Mouse (Mus musculus) ES-Bruce4 (cell line): ENCODE measurements at regions not wholly inside any gene's neighbourhood (a gene's known extent, or its start where the extent isn't known, plus 50 kb on each side); places are given as distances from the start of the nearest gene placed in this dataset.
"Not testable (repeated sequence)": the region's sequence is repeated elsewhere in the genome, so short reads cannot be mapped to it uniquely, and the experiment has no call there.

Source experiments
- H3K27ac ChIP-seq: 2 replicates; pipeline ENCODE4 v1.5.1; 2012; ENCODE audit warnings: low read length, inconsistent platforms; ENCODE audit not compliant: insufficient read depth
- H3K27me3 ChIP-seq: 2 replicates; pipeline ENCODE4 v1.6.1; 2012; ENCODE audit warnings: mild to moderate bottlenecking, low read length, inconsistent platforms; ENCODE audit not compliant: control insufficient read depth, poor library complexity, insufficient read depth, severe bottlenecking
- H3K36me3 ChIP-seq: 2 replicates; pipeline ENCODE4 v1.6.1; 2012; ENCODE audit warnings: inconsistent platforms, mild to moderate bottlenecking, low read length, moderate library complexity; ENCODE audit not compliant: control insufficient read depth, poor library complexity, insufficient read depth, severe bottlenecking
- H3K4me1 ChIP-seq: one replicate; pipeline ENCODE4 v1.8.1; 2011; ENCODE audit warnings: low read length; ENCODE audit not compliant: control insufficient read depth, insufficient read depth
- H3K4me3 ChIP-seq: 2 replicates; pipeline ENCODE4 v1.5.1; 2011; ENCODE audit warnings: low read depth, mild to moderate bottlenecking, low read length
- H3K9ac ChIP-seq: 2 replicates; pipeline ENCODE4 v1.6.1; 2012; ENCODE audit warnings: low read depth, mild to moderate bottlenecking, inconsistent platforms; ENCODE audit not compliant: poor library complexity, severe bottlenecking
- H3K9me3 ChIP-seq: replicated peaks from 2 replicates; pipeline ENCODE4 v1.6.1; 2012; ENCODE audit warnings: mild to moderate bottlenecking, low read length, inconsistent platforms; ENCODE audit not compliant: control insufficient read depth, poor library complexity, insufficient read depth, severe bottlenecking
- CTCF ChIP-seq: IDR thresholded peaks from one replicate; pipeline ENCODE4 v1.8.1; 2011; ENCODE audit warnings: low read depth, low read length
- EP300 ChIP-seq: IDR thresholded peaks from 2 replicates; pipeline ENCODE4 v1.6.1; 2011; ENCODE audit warnings: low read depth, low read length; ENCODE audit not compliant: insufficient read depth
- POLR2A ChIP-seq: IDR thresholded peaks from one replicate; pipeline ENCODE4 v1.8.1; 2011; ENCODE audit warnings: low read length; ENCODE audit not compliant: insufficient read depth

- no peak for TF ChIP-seq CTCF
- no peak for TF ChIP-seq POLR2A
- TF ChIP-seq EP300 = no peak
- Histone ChIP-seq H3K9ac (no peak overlapping the region), H3K27me3 (no peaks in the 10 kb centered on the region; the same call in 1 of the 2 replicates), H3K4me1 (no peaks in the 10 kb centered on the region), H3K36me3 (no peaks in the 10 kb centered on the region), H3K27ac (no peak overlapping the region), H3K9me3 (no peaks in the 10 kb centered on the region), H3K4me3 (no peak overlapping the region)
Observed at GRCm38 (mm10) chr2:23893216-23893615, 156.0 kb downstream of the Hnmt start.

GRCm38 (mm10) chr2:23867419-23867818 lies 181.8 kb downstream of the Hnmt start:
- H3K9me3 ChIP-seq = peaks cover 12% of the 10 kb centered on the region

GRCm38 (mm10) chr2:23866326-23866725 lies 182.9 kb downstream of the Hnmt start:
- no peaks in the 10 kb centered on the region for H3K36me3 ChIP-seq
- peaks cover 16% of the 10 kb centered on the region for H3K9me3 ChIP-seq
- no peak overlapping the region for H3K27ac ChIP-seq
- no peaks in the 10 kb centered on the region for H3K4me1 ChIP-seq
- no peak overlapping the region for H3K4me3 ChIP-seq
- TF ChIP-seq EP300 = no peak
- TF ChIP-seq CTCF = no peak
- TF ChIP-seq POLR2A = no peak
- no peaks in the 10 kb centered on the region for H3K27me3 ChIP-seq
- no peak overlapping the region for H3K9ac ChIP-seq

More at GRCm38 (mm10) chr2:23867419-23867818, 181.8 kb downstream of the Hnmt start:
- TF ChIP-seq CTCF (no peak), EP300 (no peak), POLR2A (no peak)
- Histone ChIP-seq H3K27me3 (no peaks in the 10 kb centered on the region), H3K4me3 (no peak overlapping the region), H3K36me3 (no peaks in the 10 kb centered on the region), H3K9ac (no peak overlapping the region), H3K4me1 (no peaks in the 10 kb centered on the region), H3K27ac (no peak overlapping the region)

GRCm38 (mm10) chr2:23862277-23862676 lies 186.9 kb downstream of the Hnmt start:
- not testable (repeated sequence) for H3K27ac ChIP-seq, H3K27me3 ChIP-seq, H3K9ac ChIP-seq, H3K36me3 ChIP-seq, H3K4me3 ChIP-seq, H3K4me1 ChIP-seq
- H3K9me3 ChIP-seq = peaks cover 19% of the 10 kb centered on the region
